Mouse (Mus musculus) left cerebral cortex, adult 8-10 months (tissue): Measurements from ENCODE around the gene Prdm4. TPM values are rescaled to one million over a fixed set of nuclear protein-coding genes. Genes with fewer than 3 reads are reported as not detected.

ENCODE experiments used
- DNase-seq, 2 experiments: peaks; one replicate each; pipeline ENCODE4 v3.0.0; 2022; ENCODE audit warnings: low spot score in 2 of 2
- total RNA-seq, 4 experiments: library from RNA; stranded (reverse); gene quantifications; 2 replicates each; pipeline ENCODE4 v1.2.4; 2022

Prdm4 gene
- 10 to 100 TPM; 27.6 to 31.2 (median 29.4) TPM for total RNA-seq

DNA sequence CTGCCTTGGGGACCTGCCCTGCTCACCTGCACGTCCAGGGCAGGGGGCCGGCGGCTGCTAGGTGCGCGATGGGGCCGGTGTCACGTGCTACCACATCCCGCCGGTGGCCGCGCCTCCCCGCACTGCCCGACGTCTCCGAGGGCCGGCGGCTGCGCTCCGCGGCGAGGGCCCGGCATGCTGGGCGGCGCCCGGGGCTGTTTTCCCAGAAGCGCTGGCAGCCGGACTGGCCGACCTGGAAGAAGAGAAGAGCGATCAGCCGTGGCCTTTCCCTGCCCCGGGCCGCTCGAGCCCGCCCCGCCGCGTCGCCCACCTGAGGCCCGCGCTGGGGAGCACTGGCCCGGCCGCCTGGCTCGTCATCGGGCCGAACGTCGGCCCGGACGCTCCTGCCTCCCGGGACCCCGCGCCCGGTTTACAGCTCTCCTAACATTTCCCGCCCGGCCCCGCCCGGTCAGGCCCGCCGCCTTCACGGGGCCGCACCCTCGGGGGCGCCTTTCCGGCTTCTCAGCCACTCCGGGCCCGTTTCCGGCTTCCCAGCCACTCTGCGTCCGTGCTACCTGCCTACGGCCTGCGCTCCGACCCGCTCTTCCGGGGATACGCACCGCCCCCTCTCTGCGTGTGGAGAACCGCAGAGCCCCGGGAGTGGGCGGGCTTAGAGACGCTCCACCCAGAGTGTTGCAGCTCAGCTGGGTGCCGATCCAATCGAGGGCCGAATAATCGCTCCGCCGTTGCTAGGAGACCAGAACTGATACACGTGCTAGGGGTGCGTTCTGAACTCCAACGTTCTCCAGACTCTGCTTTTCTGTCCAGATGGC, at the start of gene Prdm4:
Prdm4 (minus strand) TSS at position 645 of the 812 bp plus-strand sequence.
- DNase-seq, result peak; percentile 86 to 99

DNA sequence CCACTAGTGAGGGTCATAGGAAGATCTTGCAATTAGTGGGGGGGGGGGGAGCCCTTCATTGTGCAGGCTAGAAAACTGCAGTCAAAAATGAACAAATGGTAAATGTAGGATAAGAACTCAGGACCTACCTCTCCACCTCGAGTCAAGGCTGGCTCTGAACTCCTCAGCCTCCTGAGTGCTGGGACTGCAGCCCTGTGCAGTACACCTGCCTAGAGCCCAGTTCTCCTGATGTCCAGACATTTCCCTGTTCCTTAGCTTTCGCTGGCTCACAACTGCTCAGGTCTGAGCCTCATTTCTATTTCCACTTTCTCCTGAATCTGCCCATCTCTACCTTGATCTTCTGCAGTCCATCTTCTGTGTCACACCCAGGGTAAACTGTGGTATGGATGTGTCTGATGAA, 49.5 kb upstream of the Prdm4 start:
- no peak for DNase-seq

DNA sequence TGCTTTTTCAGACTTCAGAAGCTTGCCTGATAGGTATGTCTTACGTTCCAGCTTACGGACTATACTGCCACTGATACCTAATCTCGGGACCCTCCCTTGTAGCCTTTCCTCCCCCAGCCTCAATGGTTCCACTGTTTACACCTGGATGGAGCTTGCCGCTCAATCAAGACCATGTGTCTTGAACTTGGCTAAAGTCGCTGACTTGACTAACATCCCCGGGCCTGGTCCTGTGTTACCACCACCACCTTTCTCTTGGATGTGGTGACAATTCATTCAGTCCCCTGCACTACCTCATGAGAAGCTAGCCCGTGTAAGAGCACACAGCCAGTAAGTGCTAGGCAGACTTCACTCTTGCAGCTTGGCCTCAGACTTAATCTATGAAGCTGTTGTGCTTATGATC, 47.4 kb upstream of the Prdm4 start:
- DNase-seq, result no peak

DNA sequence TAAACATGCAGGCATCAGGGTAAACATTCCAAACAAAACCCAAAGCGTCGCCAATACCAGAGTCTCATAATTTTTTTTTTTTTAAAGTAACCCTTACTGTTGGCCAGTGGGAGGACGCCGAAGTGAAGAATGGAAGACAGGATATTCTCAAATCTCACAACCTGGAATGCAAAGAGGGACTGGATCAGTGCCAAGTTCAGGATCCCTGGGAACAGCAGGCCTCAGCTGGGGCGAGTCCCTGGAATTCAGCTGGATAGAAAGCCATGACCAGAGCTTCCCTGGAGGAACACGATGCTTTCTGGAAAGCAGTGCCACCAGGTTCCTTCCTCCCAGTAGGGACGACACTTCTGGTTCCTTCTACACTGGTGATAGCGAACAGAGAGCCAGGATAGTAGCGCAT, 46.0 kb upstream of the Prdm4 start:
- no peak for DNase-seq

DNA sequence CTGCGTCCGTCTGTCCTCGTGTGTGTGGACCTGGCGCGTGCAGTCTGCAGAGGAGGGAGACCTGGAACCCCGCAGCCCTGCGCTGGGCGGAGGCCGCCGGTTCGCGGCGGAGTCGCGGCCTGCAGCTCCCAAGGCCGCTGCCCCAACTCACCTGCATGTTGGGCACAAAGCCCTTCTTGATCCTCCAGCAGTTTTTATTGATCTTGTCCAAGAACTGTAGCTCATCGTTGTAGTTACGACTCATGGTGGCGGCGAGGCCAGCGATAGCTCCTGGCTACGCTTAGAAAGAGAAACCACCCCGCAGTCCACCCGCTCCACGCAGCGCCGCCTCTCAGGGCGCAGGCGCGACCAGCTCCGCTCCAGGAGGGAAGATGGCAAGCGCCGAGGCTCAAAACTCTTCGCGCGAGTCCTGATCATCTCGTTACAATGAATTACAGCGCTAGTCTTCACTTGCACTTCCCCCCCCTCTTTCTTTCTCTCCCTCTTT, 40.6 kb upstream of the Prdm4 start, which contains the start of gene Rtcb:
Rtcb (minus strand) TSS at position 360 of the 487 bp plus-strand sequence.
- DNase-seq, result peak; percentile 93 to 99

DNA sequence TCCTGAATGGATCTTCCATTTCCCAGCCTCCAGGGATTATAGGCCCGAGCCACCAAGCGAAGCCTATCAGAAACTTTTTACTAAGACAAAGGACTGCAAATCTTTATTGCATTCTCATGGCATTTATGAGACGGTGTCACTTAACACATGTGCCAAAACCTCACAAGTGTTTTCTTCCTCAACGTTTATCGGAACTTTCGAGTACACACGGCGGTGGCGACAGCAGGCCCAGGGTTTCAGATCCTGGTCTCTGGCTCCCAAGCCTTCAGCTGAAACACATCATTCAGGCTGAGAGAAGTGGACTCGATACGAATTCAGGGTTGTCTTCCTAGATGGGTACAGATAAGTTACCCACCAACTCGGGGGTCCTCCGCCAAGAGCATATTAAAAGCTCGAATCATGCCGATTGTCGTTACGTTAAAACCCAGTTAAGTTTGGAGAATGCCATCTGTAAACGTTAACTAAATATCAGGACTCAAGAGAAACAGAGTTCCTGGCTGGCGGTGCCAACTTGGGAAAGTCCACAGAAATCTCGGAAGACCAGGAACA, 40.0 kb upstream of the Prdm4 start:
- DNase-seq, result no peak

DNA sequence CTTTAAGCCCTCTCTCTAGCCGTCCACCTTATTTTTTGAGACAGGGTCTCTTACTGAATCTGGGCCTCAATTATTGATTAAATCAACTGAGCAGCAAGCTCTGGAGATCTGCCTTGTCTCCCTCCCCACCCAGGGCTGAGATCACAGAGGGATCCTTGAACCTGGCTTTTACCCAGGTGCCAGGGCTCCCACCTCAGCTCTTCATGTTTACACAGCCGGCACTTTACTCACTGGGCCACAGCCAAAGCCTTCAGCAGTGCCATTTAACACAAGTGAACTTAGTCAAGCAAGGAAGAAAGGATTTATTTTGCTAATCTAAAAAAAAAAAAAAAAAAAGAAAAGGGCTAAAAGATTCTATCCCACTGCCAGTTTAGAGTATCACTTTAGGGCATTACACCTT, 37.5 kb upstream of the Prdm4 start:
- no peak for DNase-seq

DNA sequence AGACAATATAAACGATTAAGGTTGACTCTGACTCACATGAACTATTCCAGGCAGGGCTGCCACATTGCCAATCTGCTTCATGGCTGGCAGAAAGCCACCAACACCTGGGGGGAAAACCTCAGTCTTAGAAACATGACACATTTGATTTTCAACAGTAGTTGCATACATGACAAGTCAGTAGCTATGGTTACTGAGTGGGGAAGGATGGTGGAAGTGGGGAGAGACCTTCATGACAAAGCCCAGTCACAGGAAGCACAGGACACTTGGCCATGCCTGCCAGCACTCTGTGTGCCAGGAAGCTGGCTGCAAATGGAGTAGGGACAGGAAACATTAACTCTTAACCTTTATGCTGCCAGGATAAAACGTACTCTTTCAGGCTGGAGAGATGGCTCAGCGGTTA, 36.5 kb upstream of the Prdm4 start:
- DNase-seq, result no peak

DNA sequence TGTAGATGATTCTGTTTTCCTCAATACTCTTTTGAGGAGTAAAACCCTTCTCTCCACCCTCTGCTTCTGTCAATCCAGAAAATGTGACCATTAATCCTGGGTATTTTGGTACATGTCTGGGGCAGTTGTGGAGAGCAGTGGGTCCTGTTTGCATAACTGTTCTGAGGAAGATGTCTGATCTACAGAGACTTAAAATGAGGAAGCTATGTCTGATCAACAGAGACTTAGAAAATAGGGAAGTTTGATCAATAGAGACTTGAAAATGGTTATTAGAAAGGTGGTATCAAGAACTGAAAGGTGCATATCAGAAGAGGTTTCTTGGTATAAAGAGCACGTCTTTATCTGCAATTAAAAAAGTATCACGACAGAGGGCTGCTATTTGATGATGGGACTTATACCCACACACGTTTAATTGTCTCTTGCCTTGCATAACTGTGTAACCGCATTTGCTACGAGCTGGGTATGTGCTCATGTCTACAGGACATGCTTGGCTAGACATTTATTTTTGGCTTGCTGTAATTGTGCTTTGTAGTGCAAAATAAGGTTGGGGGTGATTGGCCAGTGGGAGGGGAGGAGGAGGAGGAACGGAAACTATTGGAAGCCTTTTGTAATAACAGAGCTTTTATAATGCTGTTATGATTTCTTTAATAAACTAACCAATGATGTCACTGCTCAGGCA, 35.0 kb upstream of the Prdm4 start:
- no peak for DNase-seq

DNA sequence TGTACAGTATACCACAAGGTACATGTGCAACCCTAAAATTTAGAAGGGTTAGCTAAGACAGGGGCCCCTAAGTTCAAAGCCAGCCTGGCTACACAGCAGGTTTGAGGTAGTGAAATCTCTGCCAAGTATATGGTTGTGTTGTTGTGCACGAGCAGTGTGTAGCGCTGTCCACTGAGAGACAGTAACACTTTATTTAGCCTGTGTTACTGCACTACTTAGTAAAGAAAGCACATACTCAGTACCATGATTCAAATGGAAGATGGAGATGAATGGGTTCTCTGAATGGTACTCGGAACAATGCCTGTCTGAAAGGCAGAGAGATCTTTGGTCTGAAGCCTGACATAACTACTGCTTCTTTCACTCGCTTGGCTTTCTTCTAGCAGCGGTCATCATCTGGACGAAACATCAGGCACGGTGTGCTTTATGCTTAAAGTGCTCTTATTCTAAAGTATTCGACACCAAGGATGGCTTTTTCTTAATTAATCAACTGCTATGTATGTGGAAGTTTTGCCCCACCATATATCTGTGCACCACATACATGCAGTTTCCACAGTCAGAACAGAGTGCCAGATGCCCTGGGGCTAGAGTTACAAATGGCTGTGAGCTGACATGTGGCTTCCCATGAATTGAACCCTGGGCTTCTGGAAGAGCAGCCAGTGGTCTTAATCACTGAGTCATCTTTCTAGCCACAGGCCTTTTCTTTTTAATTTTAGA, 31.7 kb upstream of the Prdm4 start:
- DNase-seq, result no peak

DNA sequence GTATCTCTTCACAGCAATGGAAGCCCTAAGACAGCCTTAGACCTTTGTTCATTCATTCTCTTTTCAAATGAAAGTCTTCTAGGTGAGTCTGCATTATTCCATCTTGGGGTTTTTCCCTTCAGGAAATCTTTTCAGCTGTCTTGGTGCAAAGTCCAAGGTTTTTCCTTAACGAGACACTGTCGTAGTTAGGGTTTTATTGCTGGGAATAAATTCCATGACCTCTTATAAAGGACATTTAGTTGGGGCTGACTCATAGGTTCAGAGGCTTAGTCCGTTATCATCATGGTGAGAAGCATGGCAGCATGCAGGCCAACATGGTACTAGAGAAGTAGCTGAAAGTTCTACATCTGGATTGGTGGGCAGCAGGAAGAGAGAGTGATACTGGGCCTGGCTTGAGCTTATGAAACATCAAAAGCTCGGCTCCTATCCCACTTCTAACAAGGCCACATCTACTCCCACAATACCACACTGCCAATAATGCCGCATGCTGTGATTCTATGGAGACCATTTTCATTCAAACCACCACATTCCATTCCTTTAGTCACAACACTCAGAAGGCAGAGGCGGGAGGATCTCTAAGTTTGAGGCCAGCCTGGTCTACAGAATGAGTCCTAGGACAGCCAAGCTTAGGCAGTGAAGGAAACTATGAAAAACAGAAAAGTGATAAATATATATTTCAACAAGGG, 19.5 kb upstream of the Prdm4 start:
- no peak for DNase-seq

DNA sequence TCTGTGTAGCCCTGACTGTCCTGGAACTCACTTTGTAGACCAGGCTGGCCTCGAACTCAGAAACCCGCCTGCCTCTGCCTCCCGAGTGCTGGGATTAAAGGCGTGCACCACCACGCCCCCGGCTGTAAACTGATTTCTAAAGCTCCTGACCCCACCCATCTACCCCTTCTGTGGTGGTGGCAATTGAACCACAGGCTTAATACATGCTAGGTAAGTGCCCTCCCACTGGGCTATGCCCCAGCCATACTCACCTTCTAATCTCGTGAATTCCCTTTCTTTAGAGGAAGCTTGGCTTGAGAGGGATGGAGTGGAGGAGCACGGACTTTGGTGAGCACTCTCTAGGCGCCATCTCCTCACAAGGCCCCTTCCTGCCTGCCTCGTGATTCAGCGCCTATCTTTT, 13.0 kb upstream of the Prdm4 start:
- no peak for DNase-seq

DNA sequence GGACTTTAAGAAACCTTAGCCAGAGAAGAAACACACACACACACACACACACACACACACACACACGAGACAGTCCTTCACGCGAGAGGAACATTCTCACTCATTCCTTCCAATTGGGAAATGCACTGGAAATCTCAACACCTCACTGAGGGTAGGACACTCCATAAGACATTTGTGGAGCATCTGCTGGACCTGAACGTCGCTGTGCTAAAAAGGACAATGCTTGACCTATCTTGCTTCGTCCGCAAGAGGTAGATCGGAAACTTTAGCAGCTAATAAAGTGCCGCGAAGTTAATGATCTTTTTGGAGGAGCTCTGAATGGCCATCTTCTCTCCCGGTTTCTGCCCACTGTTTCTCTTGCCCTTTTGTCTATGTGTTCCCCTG, 12.3 kb upstream of the Prdm4 start:
- no peak for DNase-seq

DNA sequence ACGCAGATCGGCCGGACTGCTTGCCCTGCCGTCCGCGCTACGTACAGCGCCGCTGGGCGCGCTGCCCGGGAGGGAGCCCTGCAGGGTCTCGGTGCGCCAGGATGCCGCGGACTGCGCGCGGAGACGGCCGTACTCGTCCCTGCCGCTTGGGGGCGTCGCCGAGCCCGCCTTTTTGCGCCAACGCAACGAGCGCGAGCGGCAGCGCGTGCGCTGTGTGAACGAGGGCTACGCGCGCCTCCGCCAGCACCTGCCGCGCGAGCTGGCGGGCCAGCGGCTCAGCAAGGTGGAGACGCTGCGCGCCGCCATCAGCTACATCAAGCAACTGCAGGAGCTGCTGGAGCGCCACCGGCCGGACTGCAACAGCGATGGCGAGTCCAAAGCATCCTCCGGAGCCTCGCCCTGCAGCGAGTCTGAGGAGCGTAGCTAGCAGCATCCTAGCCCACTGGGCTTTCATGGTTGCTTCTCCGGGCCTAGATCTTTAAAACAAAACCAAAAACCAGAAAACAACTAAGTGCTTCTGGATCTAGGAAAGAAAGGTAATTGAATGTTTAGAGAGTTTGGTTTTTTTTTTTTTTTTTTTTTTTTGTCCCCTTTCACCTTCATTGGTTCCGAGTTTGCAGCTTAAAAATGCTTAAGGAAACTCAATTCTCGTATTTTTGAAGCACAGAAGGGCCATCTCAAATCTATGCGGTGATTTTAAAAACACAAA, 11.7 kb upstream of the Prdm4 start:
- peak; percentile 72 to 79 for DNase-seq

DNA sequence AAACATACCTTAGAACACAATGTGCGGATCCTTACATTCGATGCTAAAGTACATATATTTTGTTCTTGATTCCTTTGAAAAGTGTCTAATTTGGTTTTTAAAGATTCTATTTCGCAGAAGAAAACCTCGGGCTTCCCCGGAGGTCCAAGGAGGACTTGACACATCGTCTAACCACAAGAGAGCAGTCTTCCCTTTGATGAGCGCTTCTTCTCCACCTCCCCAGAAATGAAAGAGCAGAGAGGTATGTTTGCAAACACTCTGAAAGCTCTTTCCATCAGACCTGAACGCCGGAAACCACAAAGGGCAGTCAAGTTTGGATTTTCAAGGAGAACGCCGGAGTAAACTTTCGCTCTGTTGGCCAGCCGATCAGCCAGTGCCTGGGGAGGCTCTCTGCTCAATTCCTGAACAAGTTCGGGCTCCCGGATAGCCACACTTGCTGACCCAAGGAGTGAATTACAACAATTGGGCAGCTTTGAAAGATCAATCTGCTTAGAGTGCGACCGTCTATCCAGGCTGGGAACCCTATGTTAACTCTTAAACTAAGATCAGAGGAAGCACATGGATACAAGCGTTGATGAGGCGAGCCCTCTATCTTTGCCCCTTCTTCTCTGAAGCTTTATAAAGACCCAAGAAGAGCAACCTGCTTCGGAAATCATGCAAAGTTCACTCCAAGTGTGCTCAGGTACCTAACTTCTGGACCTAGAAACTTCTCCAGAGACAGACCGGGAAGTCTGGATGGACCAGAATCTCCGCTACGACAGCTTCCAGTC, 10.9 kb upstream of the Prdm4 start, which contains the start of gene Ascl4:
Ascl4 (plus strand) TSS at position 6 of the 770 bp plus-strand sequence.
- no peak for DNase-seq

DNA sequence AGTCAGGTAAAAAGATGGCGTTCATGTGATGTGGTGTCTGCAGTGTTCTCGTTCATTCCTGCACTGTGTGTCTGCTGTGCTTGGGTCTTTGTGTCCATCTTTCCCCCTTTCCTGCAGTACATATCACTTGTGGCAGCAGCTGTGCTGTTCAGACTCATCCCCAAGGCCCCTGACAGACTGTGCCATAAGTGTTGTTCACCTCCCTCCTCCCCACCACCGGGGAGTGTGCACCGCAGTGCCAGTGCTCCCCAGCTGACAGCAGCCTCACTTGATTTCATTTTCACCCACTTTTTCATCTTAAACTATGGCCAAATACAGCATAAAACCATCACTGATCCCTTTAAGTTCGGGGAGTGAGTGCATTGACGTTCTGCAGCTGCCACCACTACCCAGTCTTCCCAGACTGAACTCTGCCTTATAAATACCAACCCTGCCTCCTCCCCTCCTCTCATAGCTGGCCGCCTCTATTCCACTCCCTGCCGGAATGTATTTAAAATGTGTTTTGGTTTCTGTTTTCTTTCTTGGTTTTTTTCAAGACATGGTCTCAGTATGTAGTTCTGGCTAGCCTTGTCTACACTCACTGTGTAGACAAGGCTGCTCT, 37.0 kb downstream of the Prdm4 start:
- DNase-seq, result no peak

DNA sequence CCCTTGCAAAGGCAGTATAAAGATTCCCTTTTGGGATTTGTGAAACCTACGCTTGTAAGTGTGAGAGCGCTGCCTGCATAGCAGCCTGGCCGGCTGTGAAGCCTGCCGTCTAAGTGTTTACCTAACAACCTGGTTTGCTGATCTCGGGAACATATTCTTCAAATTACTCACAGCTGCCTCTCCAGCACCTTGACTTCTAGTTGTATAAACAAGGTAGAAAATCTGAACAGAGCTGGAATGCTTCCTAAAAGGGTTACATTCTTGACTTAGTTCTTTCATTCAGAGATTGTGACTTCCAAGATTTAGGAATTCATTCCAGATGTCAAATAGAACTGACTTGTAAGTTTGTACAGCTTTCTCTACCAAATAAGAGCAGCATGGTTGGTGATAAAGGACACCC, 41.1 kb downstream of the Prdm4 start:
- DNase-seq, result no peak

DNA sequence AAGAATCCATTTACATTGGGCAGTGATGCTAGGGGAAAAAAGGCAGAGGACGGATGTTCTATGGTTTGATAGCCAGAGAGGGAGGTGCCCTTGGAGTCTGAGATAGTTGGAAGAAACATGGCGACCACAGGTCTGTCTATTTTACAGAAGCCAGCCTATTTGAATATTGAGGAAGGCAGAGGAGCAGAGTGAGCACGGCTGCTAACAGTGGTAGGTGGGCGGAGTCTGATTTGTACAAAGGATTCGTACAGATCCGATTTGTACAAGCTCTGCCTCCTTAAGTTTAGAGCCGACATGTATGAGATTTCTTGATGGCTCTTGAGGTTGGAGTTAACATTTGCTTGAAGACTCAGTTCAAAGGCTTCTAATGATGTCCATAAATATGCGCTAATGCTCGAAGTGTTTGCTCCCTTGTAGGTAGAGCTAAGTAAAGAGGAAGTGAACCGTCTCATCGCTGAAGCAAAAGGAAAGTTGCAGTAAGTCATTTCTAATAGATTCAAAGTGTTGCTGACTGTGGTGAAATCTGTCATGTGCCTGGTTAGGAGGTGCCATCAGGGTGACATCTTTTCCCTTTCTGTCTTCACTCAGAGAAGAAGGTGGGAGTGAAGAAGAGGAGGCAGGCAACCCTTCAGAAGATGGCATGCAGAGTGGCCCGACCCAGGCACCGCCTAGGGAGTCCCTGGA, 42.9 kb downstream of the Prdm4 start:
- DNase-seq, result no peak

DNA sequence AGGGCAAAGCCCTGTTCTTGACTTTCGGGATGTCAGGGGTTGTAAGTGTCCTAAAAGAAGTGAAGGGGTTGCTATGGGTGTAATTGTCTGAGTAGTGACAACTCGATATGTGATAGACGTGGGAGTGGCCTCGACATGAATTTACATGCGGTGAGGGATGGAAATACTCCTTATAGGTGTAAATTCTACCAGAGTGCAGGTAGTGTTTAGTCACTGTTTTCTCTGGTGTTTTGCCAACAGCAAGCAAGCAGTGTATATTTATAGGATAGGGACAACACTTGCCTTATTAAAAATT, 44.5 kb downstream of the Prdm4 start:
- DNase-seq, result no peak
